Comparison of ENCODE assay signal across 9 mouse cellular contexts in genomic region chr5:116023821-116024284, GRCm38 (mm10). TPM values are rescaled to one million over a fixed set of nuclear protein-coding genes. Genes with fewer than 3 reads are reported as not detected.
A peak's percentile ranks its signal among the peaks of the same experiment; 100 is the strongest.
DNase-seq lines count a peak whose midpoint lies in the region; ATAC-seq and TF ChIP-seq lines count a peak whose summit lies in the region.
"Had no signal": no experiment of that assay in that cellular context is flagged by ENCODE, and none has a peak within 500 bp of the region (broad histone marks: within the 10 kb centered on the region; RNA-seq: fewer than 3 reads in every experiment).

No protein-coding gene starts in this region.

- WGBS in heart, embryonic 15.5 days: under 1% methylated on average over 28 of the region's 28 CpGs
- WGBS in hindbrain, embryonic 14.5 days: 0% methylated on average over 28 of the region's 28 CpGs
- WGBS in midbrain, embryonic 10.5 days: under 1% methylated on average over 28 of the region's 28 CpGs

- H3K9me3 ChIP-seq in heart, embryonic 15.5 days (replicated peaks): no peaks in the 10 kb centered on the region
- no peaks in the 10 kb centered on the region for H3K9me3 ChIP-seq in hindbrain, embryonic 14.5 days (ENCODE audit: control insufficient read depth, low read length)
- H3K9me3 ChIP-seq in midbrain, embryonic 10.5 days (replicated peaks): no peaks in the 10 kb centered on the region

- TF ChIP-seq CTCF in Patski (IDR thresholded peaks at IDR 0.05): no peak

- DNase-seq in heart, adult 18-20 months: no peak
- DNase-seq in Patski (ENCODE audit: low read depth, low spot score): no peak
- no peak for DNase-seq in hindbrain, embryonic 14.5 days (ENCODE audit: low spot score)
- DNase-seq in midbrain, embryonic 10.5 days (ENCODE audit: low spot score): no peak
- DNase-seq in thymus, postnatal 14 days: no peak
- DNase-seq in frontal cortex, adult 2 months (ENCODE audit: extremely low spot score in 1 of 2, low spot score in 1 of 2): no peak
- no peak for DNase-seq in right cerebral cortex, adult 18-20 months

- H3K36me3 ChIP-seq in heart, embryonic 15.5 days: peaks cover 19% of the 10 kb centered on the region; the same call in 1 of the 2 replicates
- H3K36me3 ChIP-seq in hindbrain, embryonic 14.5 days (replicated peaks; ENCODE audit: control insufficient read depth, insufficient read depth): peaks cover 27% of the 10 kb centered on the region
- peaks cover 40% of the 10 kb centered on the region for H3K36me3 ChIP-seq in midbrain, embryonic 10.5 days

- H3K27ac ChIP-seq in heart, embryonic 15.5 days: peak overlapping the region; percentile 84
- H3K27ac ChIP-seq in hindbrain, embryonic 14.5 days: peak overlapping the region; percentile 73
- peak overlapping the region; percentile 91 for H3K27ac ChIP-seq in midbrain, embryonic 10.5 days (replicated peaks)

- peak overlapping the region; percentile 78 for H3K9ac ChIP-seq in heart, embryonic 15.5 days
- peak overlapping the region; percentile 84 for H3K9ac ChIP-seq in hindbrain, embryonic 14.5 days

- CTCF ChIA-PET in Patski (lab: Charles Lee): interaction anchor here (0.8 to 2.9 kb wide), 7 partner anchors 14 to 1282 kb away, joined by 3 to 13 read pairs (median 3); no protein-coding TSS in a partner anchor

- peaks cover 37% of the 10 kb centered on the region for H3K4me1 ChIP-seq in heart, embryonic 15.5 days (replicated peaks)
- H3K4me1 ChIP-seq in hindbrain, embryonic 14.5 days (replicated peaks; ENCODE audit: control insufficient read depth, insufficient read depth, low read length): peaks cover 13% of the 10 kb centered on the region
- H3K4me1 ChIP-seq in midbrain, embryonic 10.5 days: peaks cover 26% of the 10 kb centered on the region

- peak overlapping the region; percentile 94 for H3K4me2 ChIP-seq in heart, embryonic 15.5 days
- H3K4me2 ChIP-seq in hindbrain, embryonic 14.5 days (replicated peaks): peak overlapping the region; percentile 77

- POLR2A ChIA-PET in Patski (lab: Charles Lee): interaction anchor here (1.2 to 1.9 kb wide), 4 partner anchors 11 to 46 kb away, joined by 4 to 13 read pairs (median 6); no protein-coding TSS in a partner anchor

- in situ Hi-C loops in Patski (cut with MboI; ENCODE audit: low pct_unique_long_range_greater_than_20kb): loop anchor here (5.0 kb wide), 1 partner anchor 47 kb away; no protein-coding TSS in a partner anchor

- 0 out of 2 replicates have a peak, but pooled peaks cover 3% of the 10 kb centered on the region for H3K27me3 ChIP-seq in heart, embryonic 15.5 days
- H3K27me3 ChIP-seq in Patski: no peaks in the 10 kb centered on the region
- no peaks in the 10 kb centered on the region for H3K27me3 ChIP-seq in hindbrain, embryonic 14.5 days (ENCODE audit: control insufficient read depth, insufficient read depth, low read length)
- H3K27me3 ChIP-seq in midbrain, embryonic 10.5 days (ENCODE audit: low read depth, poor library complexity, severe bottlenecking): no peaks in the 10 kb centered on the region

- ATAC-seq in heart, embryonic 15.5 days (replicated peaks; ENCODE audit: insufficient number of reproducible peaks, insufficient read depth, low FRiP score, low read depth): peak; percentile 38
- peak; percentile 18 for ATAC-seq in Patski
- ATAC-seq in hindbrain, embryonic 14.5 days (ENCODE audit: low FRiP score): peak; percentile 67

- peak overlapping the region; percentile 86 for H3K4me3 ChIP-seq in heart, embryonic 15.5 days
- H3K4me3 ChIP-seq in hindbrain, embryonic 14.5 days (replicated peaks; ENCODE audit: low read length): peak overlapping the region; percentile 91
- H3K4me3 ChIP-seq in midbrain, embryonic 10.5 days: peak overlapping the region; percentile 96

RNA-seq across cellular contexts. Expression of gene Prkab1, which starts 0.5 kb away (rescaled TPM):
- 33.3 and 44.9 TPM in 2 replicates for polyA plus RNA-seq in heart, embryonic 15.5 days (2015; fragmentation: Nextera tagmentation; extraction: Ambion mirVana)
- total RNA-seq in heart, adult 18-20 months (2021): 10 to 100 TPM; 48.7 to 59.5 TPM
- 105 TPM for polyA plus RNA-seq in Patski (2021)
- polyA plus RNA-seq in hindbrain, embryonic 14.5 days (2014; fragmentation: Nextera tagmentation; extraction: Ambion mirVana): 45.6 and 47.7 TPM in 2 replicates
- 66.7 and 72.6 TPM in 2 replicates for polyA plus RNA-seq in midbrain, embryonic 10.5 days (2016; fragmentation: Nextera tagmentation; extraction: Ambion mirVana)
- polyA plus RNA-seq in frontal cortex, adult 2 months (2012; rRNA removed): 44.1 and 48.9 TPM in 2 replicates

RNA-seq across cellular contexts. Expression of gene Tmem233, which starts 59.2 kb away (rescaled TPM):
- not detected in 2 replicates for polyA plus RNA-seq in heart, embryonic 15.5 days (2015; fragmentation: Nextera tagmentation; extraction: Ambion mirVana)
- not detected for total RNA-seq in heart, adult 18-20 months (2021)
- not detected for polyA plus RNA-seq in Patski (2021)
- not detected in 2 replicates for polyA plus RNA-seq in hindbrain, embryonic 14.5 days (2014; fragmentation: Nextera tagmentation; extraction: Ambion mirVana)
- polyA plus RNA-seq in midbrain, embryonic 10.5 days (2016; fragmentation: Nextera tagmentation; extraction: Ambion mirVana): not detected in 2 replicates
- not detected in 2 replicates for polyA plus RNA-seq in frontal cortex, adult 2 months (2012; rRNA removed)
- total RNA-seq: layer of hippocampus, adult 8-10 months had no signal
